Mouse (Mus musculus): ENCODE measurements around the gene Npas3.

- no peak for TF ChIP-seq CTCF (IDR thresholded peaks at IDR 0.05; ENCODE audit: low read depth)
- TF ChIP-seq EP300 (optimal IDR thresholded peaks at IDR 0.05): no peak
Observed at GRCm38 (mm10) chr12:53519556-53519955, 271.1 kb downstream of the Npas3 start.

All from stomach, postnatal 0 days (tissue).